Mouse (Mus musculus) liver, adult 2 months (tissue): Measurements from ENCODE around the gene Impdh1. TPM values are rescaled to one million over a fixed set of nuclear protein-coding genes. Genes with fewer than 3 reads are reported as not detected.

ENCODE experiments used
- DNase-seq: peaks from one replicate; pipeline ENCODE4 v3.0.0-alpha.2; 2011; ENCODE audit warnings: low read depth, low spot score; ENCODE audit errors: extremely low read depth
- H3K27ac ChIP-seq: fragments of 200-500 bp; replicated peaks from 2 replicates; pipeline ENCODE4 v1.5.1; 2012; ENCODE audit warnings: low read depth, mild to moderate bottlenecking, control low read depth, inconsistent platforms, low read length; ENCODE audit not compliant: insufficient read depth
- H3K27me3 ChIP-seq: fragments of 200-500 bp; 2 replicates; pipeline ENCODE4 v1.6.1; 2012; ENCODE audit warnings: mild to moderate bottlenecking, moderate library complexity, low read length, inconsistent platforms; ENCODE audit not compliant: control insufficient read depth, insufficient read depth
- H3K36me3 ChIP-seq: fragments of 200-500 bp; 2 replicates; pipeline ENCODE4 v1.6.1; 2012; ENCODE audit warnings: low read length, inconsistent platforms; ENCODE audit not compliant: control insufficient read depth, insufficient read depth
- H3K4me1 ChIP-seq: fragments of 200-500 bp; 2 replicates; pipeline ENCODE4 v1.6.1; 2011; ENCODE audit warnings: low read length; ENCODE audit not compliant: control insufficient read depth, insufficient read depth
- H3K4me3 ChIP-seq: fragments of 200-500 bp; 2 replicates; pipeline ENCODE4 v1.5.1; 2011; ENCODE audit warnings: low read depth, mild to moderate bottlenecking, control low read depth, low read length, moderate library complexity; ENCODE audit not compliant: insufficient read depth
- H3K79me2 ChIP-seq: fragments of 200-500 bp; 2 replicates; pipeline ENCODE4 v1.6.1; 2012; ENCODE audit warnings: inconsistent platforms, mild to moderate bottlenecking, low read length, moderate library complexity; ENCODE audit not compliant: control insufficient read depth, insufficient read depth
- H3K9ac ChIP-seq: fragments of 200-500 bp; 2 replicates; pipeline ENCODE4 v1.6.1; 2012; ENCODE audit warnings: low read depth, mild to moderate bottlenecking, control low read depth, inconsistent platforms, low read length
- CTCF ChIP-seq: fragments of 200-500 bp; IDR thresholded peaks from 2 replicates; pipeline ENCODE4 v1.5.1; 2011; ENCODE audit warnings: low read depth, low read length, control low read depth
- POLR2A ChIP-seq: fragments of 200-500 bp; IDR thresholded peaks from 2 replicates; pipeline ENCODE4 v1.6.1; 2011; ENCODE audit warnings: low read length, control low read depth; ENCODE audit not compliant: insufficient read depth; ENCODE audit errors: extremely low read depth
- WGBS: fragments of 180-500 bp; shearing (Covaris S2); methylation state at CpG from one replicate; pipeline ENCODE4 v1.1.7; 2018; 5-methylcytosine and 5-hydroxymethylcytosine counted together
- polyA plus RNA-seq: library from polyadenylated mRNA; depleted of rRNA; stranded (reverse); fragments of >200 nt; gene quantifications from 2 replicates; pipeline ENCODE4 v1.2.3, GENCODE M21; 2012
- total RNA-seq: library from RNA; depleted of rRNA; stranded (reverse); fragments of >200 nt; gene quantifications from 2 replicates; pipeline ENCODE4 v1.2.3, GENCODE M21; 2014

Impdh1 gene
- total and polyA plus RNA-seq, 2 experiments: 1.1 to 5.2 TPM

DNA sequence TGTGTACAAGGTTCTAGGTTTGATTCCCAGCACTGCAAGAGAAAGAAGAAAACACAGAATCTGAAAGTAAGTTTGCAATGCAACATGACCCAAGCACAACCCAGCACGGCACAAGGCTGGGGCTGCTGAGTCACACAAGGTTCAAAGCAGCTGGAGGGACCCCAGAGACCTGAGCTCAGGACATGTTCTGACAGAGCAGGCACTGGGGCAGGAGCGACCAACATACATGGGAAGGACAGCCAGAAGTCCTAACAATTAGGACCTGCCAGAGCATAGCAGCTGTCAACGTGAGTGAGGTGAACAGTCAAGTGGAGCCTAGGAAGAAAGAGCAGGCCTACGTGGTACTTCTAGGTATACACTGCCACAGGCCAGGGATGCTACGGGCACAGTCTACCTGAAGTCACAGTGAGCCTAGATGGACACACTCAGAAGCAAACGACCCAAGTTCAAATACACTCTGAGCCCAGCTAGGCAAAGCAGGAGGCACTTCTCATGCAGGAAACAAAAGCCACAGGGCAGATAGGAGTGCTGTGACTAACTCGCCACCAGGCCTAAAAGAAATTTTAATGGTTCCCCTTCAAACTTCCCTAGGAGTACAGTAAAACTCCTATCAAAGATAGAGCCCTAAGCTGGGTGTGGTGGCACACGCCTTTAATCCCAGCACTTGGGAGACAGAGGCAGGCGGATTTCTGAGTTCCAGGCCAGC, 5.8 kb downstream of the Impdh1 start:
- Histone ChIP-seq H3K9ac (no peak overlapping the region), H3K27ac (no peak overlapping the region), H3K36me3 (no peaks in the 10 kb centered on the region), H3K79me2 (no peaks in the 10 kb centered on the region), H3K4me1 (peaks cover 4% of the 10 kb centered on the region; the same call in 1 of the 2 replicates), H3K4me3 (no peak overlapping the region), H3K27me3 (0 out of 2 replicates have a peak, but pooled peaks cover 3% of the 10 kb centered on the region)
- 88% methylated on average over 9 of the region's 9 CpGs for WGBS
- DNase-seq: no peak
- TF ChIP-seq CTCF: no peak
- no peak for TF ChIP-seq POLR2A

DNA sequence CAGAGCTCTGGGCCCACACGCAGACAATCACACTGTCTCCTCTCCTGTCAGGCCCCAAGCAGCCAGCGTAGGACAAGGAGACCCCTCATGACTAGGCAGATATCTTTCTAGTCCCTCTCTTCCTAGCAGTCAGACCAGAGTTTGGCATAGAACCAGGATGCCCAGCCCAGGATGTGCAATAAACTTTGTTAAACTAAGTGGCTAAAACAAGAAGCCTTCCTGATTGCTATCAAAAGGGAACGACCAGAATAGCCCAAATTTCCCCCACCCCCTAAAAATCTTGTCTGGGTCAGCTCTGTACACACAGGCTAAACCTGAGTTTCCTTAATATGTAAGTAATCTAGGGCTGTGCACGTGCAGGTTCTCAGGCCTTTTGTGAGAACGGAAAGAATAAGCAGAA, 8.0 kb downstream of the Impdh1 start:
- Histone ChIP-seq H3K4me3 (no peak overlapping the region), H3K27me3 (no peaks in the 10 kb centered on the region), H3K27ac (no peak overlapping the region), H3K79me2 (no peaks in the 10 kb centered on the region), H3K9ac (no peak overlapping the region), H3K36me3 (no peaks in the 10 kb centered on the region), H3K4me1 (peaks cover 4% of the 10 kb centered on the region; the same call in 1 of the 2 replicates)
- TF ChIP-seq CTCF: no peak
- TF ChIP-seq POLR2A: no peak
- WGBS: 80% methylated on average over 5 of the region's 5 CpGs
- no peak for DNase-seq

DNA sequence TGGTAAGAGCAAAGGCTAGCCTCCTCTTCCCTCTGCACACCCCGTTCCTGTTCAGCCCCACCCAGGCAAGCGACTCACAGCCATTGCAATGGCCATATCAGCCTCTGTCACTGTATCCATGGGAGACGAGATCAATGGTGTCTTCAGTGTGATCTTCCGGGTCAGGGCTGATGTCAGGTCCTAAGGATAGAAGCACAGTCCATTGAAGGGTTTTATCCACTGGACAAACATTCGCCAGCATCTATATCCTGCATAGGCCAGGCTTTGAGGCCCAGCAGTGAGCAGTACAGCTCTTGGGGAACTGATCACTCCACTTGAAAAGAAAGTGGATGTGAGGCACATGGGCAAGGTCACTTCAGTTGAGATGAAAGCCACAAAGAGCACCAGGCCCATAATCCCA, 9.1 kb downstream of the Impdh1 start:
- TF ChIP-seq CTCF: no peak
- H3K4me1 ChIP-seq: peaks cover 2% of the 10 kb centered on the region; the same call in 1 of the 2 replicates
- H3K27me3 ChIP-seq: no peaks in the 10 kb centered on the region
- H3K4me3 ChIP-seq: no peak overlapping the region
- no peak overlapping the region for H3K27ac ChIP-seq
- no peaks in the 10 kb centered on the region for H3K36me3 ChIP-seq
- no peaks in the 10 kb centered on the region for H3K79me2 ChIP-seq
- no peak for DNase-seq
- WGBS: 86% methylated on average over 5 of the region's 5 CpGs
- H3K9ac ChIP-seq: no peak overlapping the region

DNA sequence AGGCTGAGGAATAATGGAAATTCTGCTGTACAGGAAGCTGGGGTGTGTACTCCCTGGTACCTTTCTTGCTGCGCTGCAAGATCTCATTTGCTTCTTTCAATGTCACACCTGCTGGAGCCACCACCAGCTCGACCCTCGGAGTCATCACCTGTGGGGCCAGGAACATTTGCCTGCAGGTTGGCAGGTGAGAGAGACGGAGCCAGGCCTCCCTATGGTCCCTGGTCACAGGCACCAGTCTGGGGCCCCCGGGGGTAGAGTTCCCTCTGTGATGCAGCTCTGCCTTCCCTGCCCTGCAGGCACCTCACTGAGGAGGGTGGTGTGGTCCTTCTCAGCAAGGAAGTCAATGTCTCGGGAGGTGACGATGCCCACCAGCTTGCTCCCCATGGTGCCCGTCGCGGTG, 10.2 kb downstream of the Impdh1 start:
- no peak overlapping the region for H3K27ac ChIP-seq
- H3K4me1 ChIP-seq: no peaks in the 10 kb centered on the region
- no peak overlapping the region for H3K4me3 ChIP-seq
- no peaks in the 10 kb centered on the region for H3K27me3 ChIP-seq
- WGBS: 95% methylated on average over 10 of the region's 10 CpGs
- no peak for DNase-seq
- H3K79me2 ChIP-seq: no peaks in the 10 kb centered on the region
- H3K9ac ChIP-seq: no peak overlapping the region
- TF ChIP-seq CTCF: no peak
- TF ChIP-seq POLR2A: no peak
- H3K36me3 ChIP-seq: no peaks in the 10 kb centered on the region

DNA sequence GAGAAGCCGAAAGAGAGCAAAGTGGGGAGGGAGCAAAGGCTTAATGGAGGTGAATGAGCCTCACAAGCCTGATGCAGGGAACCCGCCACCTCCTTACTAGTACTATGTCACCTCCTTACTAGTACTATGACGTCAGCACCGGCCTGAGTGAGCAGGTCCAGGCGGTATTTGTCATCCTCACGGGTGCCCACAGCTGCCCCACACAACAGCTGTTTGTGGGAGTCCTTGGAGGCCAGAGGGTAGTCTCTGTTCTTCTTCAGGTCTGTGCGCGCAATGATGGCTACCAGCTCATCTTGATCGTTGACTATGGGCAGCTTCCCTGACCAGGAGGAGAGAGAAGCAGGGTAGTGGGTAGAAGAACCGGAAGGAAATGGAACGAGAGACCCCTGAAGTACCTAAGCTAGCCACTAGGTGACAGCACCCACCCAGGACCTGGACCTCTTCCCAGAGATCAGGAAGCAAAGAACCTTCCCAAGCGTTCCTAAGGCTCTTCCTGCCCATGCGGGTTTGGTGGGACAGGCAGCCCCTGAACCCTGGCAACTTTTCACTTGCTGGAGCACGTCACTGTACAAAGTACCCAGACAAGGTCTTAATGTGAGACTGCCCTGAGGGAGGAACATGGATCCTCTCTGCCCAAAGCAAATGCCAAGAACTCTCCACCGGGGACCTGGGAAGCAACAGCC, 11.1 kb downstream of the Impdh1 start:
- no peak for DNase-seq
- no peaks in the 10 kb centered on the region for H3K36me3 ChIP-seq
- H3K79me2 ChIP-seq: no peaks in the 10 kb centered on the region
- H3K4me1 ChIP-seq: no peaks in the 10 kb centered on the region
- 52% methylated on average over 15 of the region's 15 CpGs for WGBS
- no peak for TF ChIP-seq POLR2A
- peak; percentile 84 for TF ChIP-seq CTCF
- no peak overlapping the region for H3K27ac ChIP-seq
- H3K9ac ChIP-seq: 0 out of 2 replicates have a peak overlapping the region, but pooled peaks have one; percentile 6
- H3K4me3 ChIP-seq: no peak overlapping the region
- H3K27me3 ChIP-seq: no peaks in the 10 kb centered on the region

DNA sequence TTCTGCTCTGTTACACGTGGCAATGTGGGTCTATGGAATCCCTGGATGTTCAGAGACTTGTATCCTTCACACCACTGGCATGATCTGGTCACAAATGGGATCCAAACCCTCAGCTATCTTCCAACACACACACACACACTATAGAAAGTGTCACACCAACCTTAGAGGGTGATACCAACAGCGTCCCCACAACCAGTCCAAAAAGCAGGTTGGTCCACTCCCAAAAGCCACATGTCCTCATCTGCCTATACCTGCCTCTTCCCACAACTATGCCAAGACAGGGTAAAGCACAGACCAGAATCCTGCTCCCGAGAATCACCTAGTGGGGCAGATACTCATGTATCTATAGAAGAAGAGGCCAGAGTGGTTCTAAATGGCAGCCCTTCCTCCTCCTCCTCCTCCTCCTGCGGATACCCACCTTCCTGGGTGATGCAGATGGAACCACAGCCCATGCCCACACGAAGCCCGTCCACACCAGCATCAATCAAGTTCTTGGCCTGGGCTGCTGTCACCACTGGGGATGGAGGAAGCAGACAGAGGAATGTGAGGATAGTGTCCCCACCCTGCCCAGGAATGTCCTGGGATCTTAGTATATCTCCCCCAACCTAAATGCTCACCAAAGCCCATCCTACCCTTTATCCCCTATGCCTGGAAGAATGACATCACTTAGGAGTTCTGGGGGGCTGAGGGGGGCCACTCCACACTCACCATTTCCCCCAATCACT, 12.1 kb downstream of the Impdh1 start:
- Histone ChIP-seq H3K4me3 (no peak overlapping the region), H3K36me3 (no peaks in the 10 kb centered on the region), H3K9ac (no peak overlapping the region), H3K4me1 (no peaks in the 10 kb centered on the region), H3K27me3 (no peaks in the 10 kb centered on the region), H3K79me2 (no peaks in the 10 kb centered on the region), H3K27ac (no peak overlapping the region)
- no peak for TF ChIP-seq CTCF
- no peak for TF ChIP-seq POLR2A
- no peak for DNase-seq
- 83% methylated on average over 6 of the region's 6 CpGs for WGBS
